Mouse (Mus musculus): ENCODE results near the gene Med26.

Med26 gene

GRCm38 (mm10) chr8:72547802-72548643, at the start of gene Med26:
Med26 (minus strand) TSS chr8:72548270.
- DNase-seq (ENCODE audit: low read depth, low spot score): peak; percentile 100

- peak; percentile 59 for DNase-seq (ENCODE audit: low read depth, low spot score)
These were observed 42.1 kb upstream of the Med26 start for GRCm38 (mm10) chr8:72590198-72590597.

DNA sequence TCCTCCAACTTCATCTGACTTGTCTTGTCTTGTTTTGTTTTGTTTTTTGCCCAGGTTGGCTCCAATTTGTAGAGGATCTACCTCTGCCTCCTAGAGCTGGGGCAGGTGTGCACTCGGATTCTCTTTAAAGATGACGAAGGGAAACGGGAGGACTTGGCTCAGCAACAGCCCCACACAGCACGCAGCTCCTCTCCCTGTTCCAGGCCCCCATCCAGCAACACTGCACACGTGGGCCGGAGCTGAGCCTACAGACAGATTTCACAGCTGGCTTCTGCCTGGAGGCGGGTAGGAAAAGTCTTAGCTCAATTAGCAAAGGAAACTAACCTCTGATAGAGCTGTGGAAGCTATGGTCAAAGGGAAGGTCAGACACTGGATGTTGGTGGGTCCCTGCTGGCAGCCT, 41.2 kb upstream of the Med26 start:
- no peak for DNase-seq (ENCODE audit: low read depth, low spot score)

GRCm38 (mm10) chr8:72588865-72589264, 40.8 kb upstream of the Med26 start:
- DNase-seq (ENCODE audit: low read depth, low spot score): no peak

DNA sequence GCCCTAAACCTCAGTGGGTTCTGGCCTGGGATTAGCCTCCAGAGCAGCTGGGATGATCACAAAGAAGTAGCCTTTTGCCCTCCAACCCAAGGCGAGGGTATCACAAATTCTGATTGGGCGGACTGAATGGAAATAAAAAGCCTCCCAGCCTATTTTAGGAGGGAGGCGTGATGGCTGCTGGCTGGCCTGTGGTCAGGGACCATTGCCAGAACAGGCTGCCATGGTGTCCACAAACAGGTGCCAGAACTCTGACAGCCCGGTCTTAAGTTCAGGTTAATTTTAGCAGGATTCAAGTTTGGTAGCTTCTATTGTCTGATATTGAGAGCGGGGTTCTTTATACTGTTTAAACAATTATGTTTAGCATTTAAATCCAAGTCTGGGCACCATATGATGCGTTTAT, 39.7 kb upstream of the Med26 start:
- DNase-seq (ENCODE audit: low read depth, low spot score): no peak

GRCm38 (mm10) chr8:72584390-72584789, 36.3 kb upstream of the Med26 start:
- no peak for DNase-seq (ENCODE audit: low read depth, low spot score)

GRCm38 (mm10) chr8:72583056-72583771, 35.1 kb upstream of the Med26 start:
- DNase-seq (ENCODE audit: low read depth, low spot score): no peak

GRCm38 (mm10) chr8:72579374-72579773, 31.3 kb upstream of the Med26 start:
- DNase-seq (ENCODE audit: low read depth, low spot score): peak; percentile 37

DNA sequence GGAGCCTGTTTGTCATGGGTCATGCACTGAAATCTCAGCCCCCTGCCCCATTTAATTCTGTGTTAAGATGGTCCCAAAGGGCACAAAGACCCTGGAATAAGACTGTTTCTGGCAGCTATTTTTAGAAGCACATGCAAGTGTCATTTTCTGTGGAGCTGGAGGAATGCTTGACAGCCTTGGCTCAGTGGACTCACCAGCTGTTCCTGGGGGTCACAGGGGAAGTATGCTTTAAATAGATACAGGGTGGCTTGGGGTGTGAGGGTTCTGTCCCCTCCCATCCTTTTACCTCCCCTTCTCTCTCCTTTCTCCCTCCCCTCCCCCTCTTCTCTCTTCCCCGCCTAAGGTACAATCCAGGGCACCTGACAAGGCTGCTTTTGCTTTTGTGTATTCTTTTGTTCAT, 29.9 kb upstream of the Med26 start:
- DNase-seq (ENCODE audit: low read depth, low spot score): no peak

GRCm38 (mm10) chr8:72577266-72577665, 29.2 kb upstream of the Med26 start:
- no peak for DNase-seq (ENCODE audit: low read depth, low spot score)

DNA sequence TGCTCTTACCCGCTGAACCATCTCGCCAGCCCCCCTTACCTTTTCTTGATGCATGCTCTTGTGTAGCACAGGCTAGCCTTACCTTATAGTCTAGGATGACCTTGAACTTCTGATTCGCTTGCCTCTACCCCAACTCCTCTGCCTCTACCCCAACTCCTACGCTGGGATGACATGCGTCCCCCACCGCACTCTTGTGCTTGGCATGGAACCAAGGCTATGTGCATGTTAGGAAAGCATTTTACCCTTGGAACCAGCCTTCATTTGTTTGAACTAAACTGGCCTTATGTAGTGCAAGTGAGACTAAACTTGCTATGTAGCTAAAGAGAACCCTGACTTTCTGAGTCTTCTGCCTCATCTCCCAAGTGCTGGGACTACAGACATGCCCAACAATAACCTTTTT, 27.8 kb upstream of the Med26 start:
- DNase-seq (ENCODE audit: low read depth, low spot score): no peak

DNA sequence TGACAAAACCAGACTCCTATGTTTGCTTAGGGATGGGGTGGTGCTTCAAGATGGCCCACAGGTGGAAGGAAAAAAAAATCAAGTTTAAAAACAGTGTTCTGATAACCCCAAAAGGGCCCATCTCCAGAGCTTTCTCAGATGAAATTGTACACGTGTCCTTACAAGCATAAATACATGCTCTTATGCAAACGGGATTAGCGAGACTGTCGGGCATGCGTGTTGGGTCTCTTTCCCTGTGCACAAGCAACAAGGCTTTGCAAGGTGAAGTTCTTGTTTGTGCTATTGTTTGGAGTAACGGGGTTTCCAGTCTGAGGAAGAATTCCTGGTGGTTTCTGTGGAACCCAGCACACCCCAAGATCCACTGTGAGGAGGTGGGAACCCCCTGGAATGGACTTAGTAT, 25.4 kb upstream of the Med26 start:
- no peak for DNase-seq (ENCODE audit: low read depth, low spot score)

GRCm38 (mm10) chr8:72572507-72572906, 24.4 kb upstream of the Med26 start:
- no peak for DNase-seq (ENCODE audit: low read depth, low spot score)

GRCm38 (mm10) chr8:72571611-72572473, 23.8 kb upstream of the Med26 start, which contains the start of gene Tmem38a:
Tmem38a (plus strand) TSS chr8:72572055.
- DNase-seq (ENCODE audit: low read depth, low spot score): peak; percentile 67

DNA sequence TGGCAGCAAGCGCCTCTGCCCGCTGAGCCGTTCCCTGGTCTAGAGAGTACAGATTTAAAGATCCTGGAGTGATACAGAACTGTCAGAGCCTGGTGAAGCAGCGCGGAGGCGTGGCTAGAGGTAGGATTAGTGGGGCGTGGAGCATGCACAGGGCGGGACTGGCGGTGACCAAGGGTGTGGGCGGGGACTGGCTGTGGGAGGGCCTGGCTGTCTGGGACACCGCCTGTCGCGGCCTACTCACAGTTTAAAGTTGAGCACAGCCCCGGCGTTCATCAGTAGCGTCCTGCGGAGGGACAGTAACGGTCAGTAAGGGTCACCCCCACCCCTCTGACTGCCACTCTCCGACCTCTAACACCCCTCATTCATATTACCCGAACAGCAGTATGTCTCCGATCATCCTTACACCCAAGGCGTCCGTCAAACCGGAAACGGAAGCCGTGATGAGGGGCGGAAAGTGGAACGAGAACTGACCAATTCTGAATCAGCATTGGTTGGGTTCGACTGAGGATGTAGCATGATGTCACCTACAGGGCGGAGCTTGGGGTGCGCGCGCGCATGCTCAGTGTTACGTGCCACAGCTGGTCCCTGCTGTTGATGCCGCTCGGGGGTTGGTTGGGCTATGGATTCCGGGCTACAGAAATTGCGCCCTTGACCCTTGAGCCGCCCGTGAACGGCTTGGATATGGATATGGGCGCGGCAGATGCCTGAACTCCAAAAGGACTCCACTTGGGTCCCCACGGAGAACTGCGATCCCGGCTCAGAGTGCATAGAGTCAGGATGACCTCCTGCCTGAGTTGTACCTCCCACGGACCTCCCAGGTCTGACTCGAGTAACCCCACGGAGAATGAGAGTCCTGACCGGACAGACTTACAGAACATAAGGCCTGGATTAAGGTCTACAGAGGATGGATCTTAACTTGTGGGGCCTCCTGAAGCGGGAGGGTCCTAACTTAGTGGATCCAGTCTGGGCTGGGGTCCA, 22.9 kb upstream of the Med26 start, which contains the start of gene Smim7:
TSS of gene Smim7 (minus strand) at position 456 of the 978 bp plus-strand sequence.
- peak; percentile 100 for DNase-seq (ENCODE audit: low read depth, low spot score)

- DNase-seq (ENCODE audit: low read depth, low spot score): no peak
These were observed 17.9 kb upstream of the Med26 start for GRCm38 (mm10) chr8:72565970-72566369.

- DNase-seq (ENCODE audit: low read depth, low spot score): peak; percentile 69
These were observed 13.1 kb upstream of the Med26 start for GRCm38 (mm10) chr8:72561111-72561689.

DNA sequence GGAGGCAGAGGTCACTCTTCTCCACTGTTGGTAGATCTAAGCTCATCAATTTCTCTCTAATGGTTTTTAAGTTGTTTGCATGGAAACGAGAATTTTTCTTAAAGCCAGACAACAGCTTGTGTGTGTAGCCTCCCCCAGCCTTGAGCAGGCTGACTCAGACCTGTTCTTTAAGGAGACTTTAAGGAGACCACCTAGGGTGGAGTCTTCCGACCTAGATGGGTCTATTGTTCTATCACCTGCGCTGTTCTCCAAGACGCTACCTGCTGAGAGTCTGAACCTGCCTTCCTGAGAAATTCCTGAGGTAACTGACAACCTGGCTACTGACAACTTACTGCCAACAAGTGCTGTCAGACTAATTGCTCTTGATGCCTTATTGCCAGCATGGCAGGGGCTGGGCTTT, 7.7 kb upstream of the Med26 start:
- peak; percentile 94 for DNase-seq (ENCODE audit: low read depth, low spot score)

GRCm38 (mm10) chr8:72549314-72549892, 1.3 kb upstream of the Med26 start:
- DNase-seq (ENCODE audit: low read depth, low spot score): no peak
